Mouse (Mus musculus): ENCODE data around the gene Arid5b.

Gene Arid5b

GRCm38 (mm10) chr10:68051316-68051933, 227.1 kb downstream of the Arid5b start:
- DNase-seq (ENCODE audit: low spot score): no peak

- no peak for DNase-seq (ENCODE audit: low spot score)
Measured at GRCm38 (mm10) chr10:68050882-68051281, 227.7 kb downstream of the Arid5b start.

GRCm38 (mm10) chr10:68048641-68049305, 229.8 kb downstream of the Arid5b start:
- DNase-seq (ENCODE audit: low spot score): no peak

GRCm38 (mm10) chr10:68044864-68045263, 233.7 kb downstream of the Arid5b start:
- no peak for DNase-seq (ENCODE audit: low spot score)

DNA sequence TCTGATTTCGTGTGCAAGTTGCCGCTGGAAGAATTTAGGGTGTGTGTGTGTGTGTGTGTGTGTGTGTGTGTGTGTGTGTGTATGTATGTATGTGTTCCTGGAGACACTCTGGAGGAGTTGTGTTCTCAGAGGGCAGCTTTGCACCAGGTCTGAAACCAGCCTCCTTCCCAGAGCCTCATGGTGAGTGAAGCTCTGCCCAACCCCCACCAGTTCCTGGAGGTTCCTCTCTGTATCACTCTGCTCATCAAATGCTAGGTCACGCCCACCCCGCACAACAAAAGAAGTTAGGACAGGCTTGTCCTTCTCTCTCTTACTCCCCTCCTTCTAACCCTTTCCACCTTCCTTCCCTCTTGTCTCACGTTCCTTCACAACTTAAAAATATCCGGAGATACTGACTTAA, 234.6 kb downstream of the Arid5b start:
- DNase-seq (ENCODE audit: low spot score): peak; percentile 69

All from embryo, embryonic 10.5 days (tissue).